In genomic region chr17:56997029-56997667, GRCm38 (mm10) we compare ENCODE assay signal across 8 mouse cellular contexts. TPM values are rescaled to one million over a fixed set of nuclear protein-coding genes. Genes with fewer than 3 reads are reported as not detected.
DNase-seq lines count a peak whose midpoint lies in the region; ATAC-seq lines count a peak whose summit lies in the region.

Gene Alkbh7, plus strand, starts transcription at chr17:56997339.

- H3K9me3 ChIP-seq in heart, embryonic 13.5 days: no peaks in the 10 kb centered on the region
- no peaks in the 10 kb centered on the region for H3K9me3 ChIP-seq in liver, embryonic 12.5 days (replicated peaks)
- no peaks in the 10 kb centered on the region for H3K9me3 ChIP-seq in stomach, embryonic 15.5 days

- H3K4me3 ChIP-seq in brown adipose tissue, adult 24 weeks (ENCODE audit: insufficient read depth, low read depth, low read length): peak within 1 kb of the TSS; percentile 81
- peak within 1 kb of the TSS; percentile 85 for H3K4me3 ChIP-seq in heart, embryonic 13.5 days
- peak within 1 kb of the TSS; percentile 80 for H3K4me3 ChIP-seq in liver, embryonic 12.5 days
- H3K4me3 ChIP-seq in stomach, embryonic 15.5 days (replicated peaks): peak within 1 kb of the TSS; percentile 77

- H3K27ac ChIP-seq in brown adipose tissue, adult 24 weeks (replicated peaks; ENCODE audit: low read depth, low read length): peak within 1 kb of the TSS; percentile 7; the same call in 1 of the 2 replicates
- peak within 1 kb of the TSS; percentile 83 for H3K27ac ChIP-seq in heart, embryonic 13.5 days (replicated peaks)
- peak within 1 kb of the TSS; percentile 69 for H3K27ac ChIP-seq in liver, embryonic 12.5 days
- peak within 1 kb of the TSS; percentile 81 for H3K27ac ChIP-seq in stomach, embryonic 15.5 days

- H3K9ac ChIP-seq in heart, embryonic 13.5 days: peak within 1 kb of the TSS; percentile 83
- peak within 1 kb of the TSS; percentile 74 for H3K9ac ChIP-seq in liver, embryonic 12.5 days
- peak within 1 kb of the TSS; percentile 49 for H3K9ac ChIP-seq in stomach, embryonic 15.5 days

- peak; percentile 99 for ATAC-seq in heart, embryonic 13.5 days (ENCODE audit: extremely low read depth, insufficient number of reproducible peaks, low FRiP score, low TSS enrichment)
- ATAC-seq in liver, embryonic 12.5 days: peak; percentile 99
- ATAC-seq in stomach, embryonic 15.5 days (ENCODE audit: insufficient read depth, low FRiP score, low read depth): peak; percentile 99

- WGBS in heart, embryonic 13.5 days: under 1% methylated on average over 38 of the region's 38 CpGs
- under 1% methylated on average over 38 of the region's 38 CpGs for WGBS in liver, embryonic 12.5 days (ENCODE audit: insufficient replicate concordance)
- under 1% methylated on average over 38 of the region's 38 CpGs for WGBS in stomach, embryonic 15.5 days

- H3K36me3 ChIP-seq in heart, embryonic 13.5 days: peaks cover 64% of the 10 kb centered on the region
- peaks cover 69% of the 10 kb centered on the region for H3K36me3 ChIP-seq in liver, embryonic 12.5 days
- H3K36me3 ChIP-seq in stomach, embryonic 15.5 days: peaks cover 24% of the 10 kb centered on the region

- no peaks in the 10 kb centered on the region for H3K4me1 ChIP-seq in brown adipose tissue, adult 24 weeks (ENCODE audit: control insufficient read depth, insufficient read depth, insufficient read length, low read length)
- peaks cover 36% of the 10 kb centered on the region for H3K4me1 ChIP-seq in heart, embryonic 13.5 days
- H3K4me1 ChIP-seq in liver, embryonic 12.5 days: peaks cover 33% of the 10 kb centered on the region
- H3K4me1 ChIP-seq in stomach, embryonic 15.5 days: 0 out of 2 replicates have a peak, but pooled peaks cover 9% of the 10 kb centered on the region

- no peaks in the 10 kb centered on the region for H3K27me3 ChIP-seq in heart, embryonic 13.5 days (replicated peaks)
- no peaks in the 10 kb centered on the region for H3K27me3 ChIP-seq in liver, embryonic 12.5 days (replicated peaks)
- no peaks in the 10 kb centered on the region for H3K27me3 ChIP-seq in stomach, embryonic 15.5 days (replicated peaks)

- peak within 1 kb of the TSS; percentile 83 for H3K4me2 ChIP-seq in heart, embryonic 13.5 days
- H3K4me2 ChIP-seq in liver, embryonic 12.5 days: peak within 1 kb of the TSS; percentile 81
- H3K4me2 ChIP-seq in stomach, embryonic 15.5 days: peak within 1 kb of the TSS; percentile 86

- DNase-seq in CD4-positive, CD25-positive, alpha-beta regulatory T cell, adult 2 months (ENCODE audit: low read depth, low spot score): peak; percentile 99
- DNase-seq in fat pad, adult 2 months (ENCODE audit: extremely low read depth, low read depth, low spot score): peak; percentile 96
- DNase-seq in kidney, postnatal 10 days: peak; percentile 97
- DNase-seq in natural killer cell, adult 2 months (ENCODE audit: low spot score in 2 of 2): peak; percentile 97 to 98

RNA-seq across cellular contexts. Expression of gene Alkbh7, which starts in this region (rescaled TPM):
- polyA plus RNA-seq in brown adipose tissue, adult 24 weeks (2012; ENCODE audit: insufficient read depth, insufficient read length, missing spikeins): 57.4 and 68.7 TPM in 2 replicates
- 45.7 and 56.8 TPM in 2 replicates for polyA plus RNA-seq in heart, embryonic 13.5 days (2015; fragmentation: Nextera tagmentation; extraction: Ambion mirVana)
- polyA plus RNA-seq in liver, embryonic 12.5 days (2016; fragmentation: Nextera tagmentation; extraction: Ambion mirVana): 24.5 and 25.1 TPM in 2 replicates
- 36.6 and 38.9 TPM in 2 replicates for polyA plus RNA-seq in stomach, embryonic 15.5 days (2015; fragmentation: Nextera tagmentation; extraction: Ambion mirVana)

Comparison
In these comparisons a context has a peak if more than half of its experiments do, and no peak if none do; other contexts are left out.
1. Peak in every context shown above with its lines: DNase-seq, ATAC-seq, H3K4me3 ChIP-seq and H3K27ac ChIP-seq.
2. H3K27ac ChIP-seq: peak in every context shown above with its lines; median percentile 83 in heart, embryonic 13.5 days; 81 in stomach, embryonic 15.5 days; 69 in liver, embryonic 12.5 days; 7 in brown adipose tissue, adult 24 weeks.